Mouse (Mus musculus) hindbrain, embryonic 14.5 days (tissue): Measurements from ENCODE around the gene Spocd1. TPM values are rescaled to one million over a fixed set of nuclear protein-coding genes. Genes with fewer than 3 reads are reported as not detected.

Source experiments
- ATAC-seq: fragments of 200-750 bp; cut with Nextera tagmentation; 2 replicates; pipeline ENCODE4 v1.8.0; 2017; ENCODE audit warnings: moderate number of reproducible peaks, mild to moderate bottlenecking, moderate TSS enrichment, moderate library complexity; ENCODE audit not compliant: low FRiP score
- DNase-seq: peaks from one replicate; pipeline ENCODE4 v3.0.0-alpha.2; 2015; ENCODE audit warnings: low spot score
- H3K27ac ChIP-seq: fragments of 300-500 bp; sonication (generic); 2 replicates; pipeline ENCODE4 v1.5.1; 2014; ENCODE audit warnings: mild to moderate bottlenecking, moderate library complexity
- H3K27me3 ChIP-seq: fragments of 300-500 bp; sonication (generic); 2 replicates; pipeline ENCODE4 v1.6.1; 2014; ENCODE audit warnings: mild to moderate bottlenecking, low read length, mixed read lengths; ENCODE audit not compliant: control insufficient read depth, insufficient read depth
- H3K36me3 ChIP-seq: fragments of 300-500 bp; sonication (generic); replicated peaks from 2 replicates; pipeline ENCODE4 v1.6.1; 2014; ENCODE audit not compliant: control insufficient read depth, insufficient read depth
- H3K4me1 ChIP-seq: fragments of 300-500 bp; sonication (generic); replicated peaks from 2 replicates; pipeline ENCODE4 v1.6.1; 2014; ENCODE audit warnings: antibody characterized with exemption, low read length, mixed read lengths; ENCODE audit not compliant: control insufficient read depth, insufficient read depth
- H3K4me2 ChIP-seq: fragments of 300-500 bp; sonication (generic); replicated peaks from 2 replicates; pipeline ENCODE4 v1.6.1; 2014; ENCODE audit warnings: mild to moderate bottlenecking, moderate library complexity
- H3K4me3 ChIP-seq: fragments of 300-500 bp; sonication (generic); replicated peaks from 2 replicates; pipeline ENCODE4 v1.5.1; 2014; ENCODE audit warnings: mild to moderate bottlenecking, low read length
- H3K9ac ChIP-seq: fragments of 300-500 bp; sonication (generic); 2 replicates; pipeline ENCODE4 v1.6.1; 2014
- H3K9me3 ChIP-seq: fragments of 300-500 bp; sonication (generic); 2 replicates; pipeline ENCODE4 v1.6.1; 2016; ENCODE audit warnings: low read length; ENCODE audit not compliant: control insufficient read depth
- WGBS: fragments of 180-500 bp; shearing (Covaris S2); extraction: QIAGEN DNeasy Blood & Tissue Kit; methylation state at CpG from one replicate; pipeline ENCODE4 v1.1.7; 2014; 5-methylcytosine and 5-hydroxymethylcytosine counted together
- polyA plus RNA-seq: library from polyadenylated mRNA; unstranded; fragments of >200 nt; fragmentation: Nextera tagmentation; extraction: Ambion mirVana; gene quantifications from 2 replicates; pipeline ENCODE4 v1.2.1, GENCODE M21; 2014

Spocd1 gene
- polyA plus RNA-seq, 1 experiment from 2014 or later = not detected

DNA sequence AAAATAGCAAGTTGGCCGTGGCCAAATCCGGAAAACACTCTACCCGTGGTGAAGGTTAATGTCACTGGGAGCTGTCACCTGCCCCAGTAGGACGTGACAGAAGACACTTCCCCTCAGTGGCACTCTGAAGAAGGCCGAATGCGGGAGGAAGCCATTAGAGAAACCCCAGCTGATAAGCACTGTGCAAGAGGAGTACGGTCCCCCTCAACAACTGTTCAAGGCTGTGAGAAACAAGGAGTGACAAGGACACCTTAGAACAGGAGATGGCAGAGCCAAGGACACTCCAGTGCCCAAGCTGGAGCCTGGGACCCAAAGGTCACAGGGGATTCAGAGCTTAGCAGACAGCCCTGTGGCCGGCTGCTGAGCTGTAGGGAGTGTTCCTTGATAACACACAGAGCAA, 2.5 kb upstream of the Spocd1 start:
- 57% methylated on average over 8 of the region's 8 CpGs for WGBS
- H3K4me3 ChIP-seq = no peak overlapping the region
- no peaks in the 10 kb centered on the region for H3K27me3 ChIP-seq
- H3K4me2 ChIP-seq = no peak overlapping the region
- no peak overlapping the region for H3K9ac ChIP-seq
- DNase-seq = no peak
- 0 out of 2 replicates have a peak, but pooled peaks cover 4% of the 10 kb centered on the region for H3K4me1 ChIP-seq
- no peak for ATAC-seq
- no peak overlapping the region for H3K27ac ChIP-seq
- no peaks in the 10 kb centered on the region for H3K36me3 ChIP-seq
- no peaks in the 10 kb centered on the region for H3K9me3 ChIP-seq

DNA sequence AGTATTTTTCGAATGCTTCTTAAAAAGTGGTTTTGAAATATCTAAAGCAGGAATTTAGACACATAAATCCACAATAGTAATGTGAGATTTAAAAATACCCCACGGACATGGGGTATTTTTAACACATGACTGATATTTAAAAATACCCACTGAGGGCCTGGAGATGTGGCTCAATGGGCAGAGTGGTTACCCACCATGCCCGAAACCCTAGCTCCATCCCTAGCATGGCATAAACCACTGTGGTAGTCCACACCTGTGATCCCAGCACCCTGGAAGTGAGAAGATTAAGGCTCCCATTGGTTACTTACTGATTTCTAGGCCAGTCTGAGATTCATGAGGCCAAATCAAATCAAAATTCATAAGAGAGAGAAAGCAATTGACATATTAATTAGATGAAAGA, 2.0 kb upstream of the Spocd1 start:
- ATAC-seq (no peak), DNase-seq (no peak)
- H3K9me3 ChIP-seq = no peaks in the 10 kb centered on the region
- no peak overlapping the region for H3K4me2 ChIP-seq
- no peak overlapping the region for H3K27ac ChIP-seq
- no peak overlapping the region for H3K9ac ChIP-seq
- 85% methylated on average over 3 of the region's 3 CpGs for WGBS
- H3K27me3 ChIP-seq = no peaks in the 10 kb centered on the region
- 0 out of 2 replicates have a peak, but pooled peaks cover 4% of the 10 kb centered on the region for H3K4me1 ChIP-seq
- H3K36me3 ChIP-seq = no peaks in the 10 kb centered on the region
- no peak overlapping the region for H3K4me3 ChIP-seq

DNA sequence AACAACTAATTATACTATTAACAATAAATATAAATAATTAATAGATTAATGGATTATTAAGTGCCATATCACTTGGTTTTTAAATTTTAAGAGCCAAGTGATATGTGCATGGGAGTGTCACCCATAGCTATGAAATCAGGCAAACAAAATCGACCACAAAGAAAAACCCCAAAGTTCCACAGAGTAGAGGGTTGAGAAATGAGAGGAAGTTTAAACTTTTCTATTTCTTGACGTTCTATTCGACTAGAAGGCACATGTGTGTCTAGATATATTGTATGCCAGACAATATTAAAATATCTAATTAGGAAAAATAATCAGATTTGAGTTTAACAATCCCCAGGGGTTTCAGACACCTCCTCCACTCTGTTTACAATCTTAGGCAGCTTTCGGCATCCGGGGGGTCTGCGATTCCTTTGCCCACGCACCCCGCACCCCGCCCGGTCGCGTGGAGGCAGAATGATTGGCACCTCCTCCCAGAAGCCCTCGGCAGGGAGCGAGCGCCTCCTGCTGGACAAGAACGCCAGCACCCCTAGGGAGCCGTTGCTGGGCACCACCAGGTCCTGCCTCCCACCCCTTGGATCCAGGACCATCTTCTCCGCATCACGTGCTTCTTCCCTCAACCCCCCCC, 811 bp upstream of the Spocd1 start:
- ATAC-seq = no peak
- WGBS = 8% methylated on average over 19 of the region's 19 CpGs
- H3K4me3 ChIP-seq = no peak overlapping the region

DNA sequence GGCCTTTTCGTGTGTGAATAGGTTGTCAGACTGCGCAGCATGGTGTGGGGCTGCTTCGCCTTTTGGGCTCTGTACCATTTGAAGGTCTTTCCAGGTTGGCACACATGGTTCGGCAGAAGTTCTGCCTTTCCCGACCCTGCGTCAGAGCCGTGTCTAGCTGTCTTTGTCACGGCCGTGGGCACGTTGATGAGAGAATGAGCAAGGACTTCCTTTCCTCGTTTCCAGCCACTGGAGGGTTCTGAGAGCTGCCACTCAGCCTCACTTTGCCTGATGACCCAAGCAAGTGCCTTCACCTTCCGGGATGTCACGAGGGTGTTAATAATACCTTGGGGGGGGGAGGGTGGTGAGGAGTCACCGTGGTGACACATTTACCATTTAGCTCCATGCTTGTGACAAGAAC, 4.6 kb downstream of the Spocd1 start:
- Histone ChIP-seq H3K27ac (no peak overlapping the region), H3K9me3 (no peaks in the 10 kb centered on the region), H3K36me3 (no peaks in the 10 kb centered on the region), H3K4me3 (no peak overlapping the region), H3K4me1 (0 out of 2 replicates have a peak, but pooled peaks cover 10% of the 10 kb centered on the region), H3K9ac (no peak overlapping the region), H3K4me2 (no peak overlapping the region), H3K27me3 (no peaks in the 10 kb centered on the region)
- no peak for ATAC-seq
- WGBS = 70% methylated on average over 14 of the region's 14 CpGs
- DNase-seq = no peak

More for the DNA sequence above, 811 bp upstream of the Spocd1 start:
- no peaks in the 10 kb centered on the region for H3K27me3 ChIP-seq
- H3K36me3 ChIP-seq = no peaks in the 10 kb centered on the region
- H3K4me2 ChIP-seq = peak overlapping the region; percentile 30
- H3K4me1 ChIP-seq = 0 out of 2 replicates have a peak, but pooled peaks cover 4% of the 10 kb centered on the region
- H3K9me3 ChIP-seq = no peaks in the 10 kb centered on the region
- no peak overlapping the region for H3K27ac ChIP-seq
- H3K9ac ChIP-seq = no peak overlapping the region
- peak; percentile 63 for DNase-seq

DNA sequence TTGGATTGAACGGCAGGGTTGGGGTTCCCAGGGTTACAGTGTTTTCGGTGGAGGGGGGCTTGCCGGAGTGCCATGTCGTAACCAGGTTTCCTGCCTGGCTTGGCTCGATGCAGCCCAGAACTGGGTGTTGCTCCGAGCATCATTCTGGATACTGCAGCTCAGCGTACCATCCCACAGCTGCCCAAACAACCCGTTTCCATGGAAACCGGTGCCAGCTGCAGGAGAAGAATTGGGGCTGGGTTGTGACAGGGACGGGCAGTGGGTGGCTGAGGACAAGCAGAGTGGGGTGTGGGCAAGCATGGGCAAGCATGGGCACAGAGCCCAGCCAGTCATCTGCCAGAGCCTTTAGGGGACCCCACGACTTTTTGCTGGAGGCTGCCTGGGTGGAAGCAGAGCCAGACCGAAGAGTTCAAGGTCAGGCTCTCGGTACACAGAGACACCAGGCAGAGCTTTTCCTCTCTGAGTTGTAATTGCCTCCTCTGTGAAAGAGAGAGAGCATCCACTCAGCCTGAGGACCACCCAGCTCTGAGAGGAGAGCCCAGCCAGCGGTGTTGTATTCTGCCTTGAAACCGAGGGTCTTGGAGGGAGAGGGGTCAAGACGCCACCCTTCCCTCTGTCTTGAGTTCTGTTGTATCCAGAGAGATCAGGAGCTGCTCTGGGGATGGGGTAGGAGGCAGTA, 5.3 kb downstream of the Spocd1 start:
- Histone ChIP-seq H3K36me3 (no peaks in the 10 kb centered on the region), H3K4me2 (no peak overlapping the region), H3K4me1 (0 out of 2 replicates have a peak, but pooled peaks cover 10% of the 10 kb centered on the region), H3K4me3 (no peak overlapping the region), H3K27ac (no peak overlapping the region), H3K9ac (no peak overlapping the region), H3K9me3 (no peaks in the 10 kb centered on the region), H3K27me3 (no peaks in the 10 kb centered on the region)
- no peak for DNase-seq
- peak; percentile 55; the same call in 1 of the 2 replicates for ATAC-seq
- whole genome bisulfite sequencing = 59% methylated on average over 16 of the region's 16 CpGs

DNA sequence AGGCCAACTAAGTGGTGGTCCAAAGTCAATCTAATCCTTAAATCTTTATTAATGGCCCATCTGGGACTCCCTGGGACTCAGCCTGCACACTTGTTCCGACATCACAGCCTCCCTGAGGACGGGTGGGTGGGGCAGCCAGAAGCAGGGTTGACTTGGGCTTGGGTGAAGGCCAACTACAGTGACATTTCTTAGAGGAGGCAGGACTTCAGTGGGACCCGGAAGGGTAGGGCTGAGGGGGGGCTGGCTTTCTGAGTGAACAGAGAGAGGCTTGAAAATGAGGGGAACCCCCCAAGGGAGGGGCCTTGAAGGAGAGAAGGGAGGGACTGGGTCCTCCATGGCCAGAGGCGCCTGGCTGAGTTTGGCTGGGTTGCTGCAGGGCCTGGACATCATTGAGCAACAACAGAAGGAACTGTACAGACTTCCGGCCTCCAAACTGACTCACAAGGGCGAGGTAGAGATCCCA, 22.3 kb downstream of the Spocd1 start:
- H3K27me3 ChIP-seq = no peaks in the 10 kb centered on the region
- WGBS = 80% methylated on average over 6 of the region's 6 CpGs
- DNase-seq (no peak), ATAC-seq (no peak)
- no peak overlapping the region for H3K9ac ChIP-seq
- no peaks in the 10 kb centered on the region for H3K9me3 ChIP-seq
- no peak overlapping the region for H3K4me3 ChIP-seq
- no peaks in the 10 kb centered on the region for H3K36me3 ChIP-seq
- no peak overlapping the region for H3K27ac ChIP-seq
- H3K4me2 ChIP-seq = no peak overlapping the region
- H3K4me1 ChIP-seq = no peaks in the 10 kb centered on the region; the same call in 1 of the 2 replicates

DNA sequence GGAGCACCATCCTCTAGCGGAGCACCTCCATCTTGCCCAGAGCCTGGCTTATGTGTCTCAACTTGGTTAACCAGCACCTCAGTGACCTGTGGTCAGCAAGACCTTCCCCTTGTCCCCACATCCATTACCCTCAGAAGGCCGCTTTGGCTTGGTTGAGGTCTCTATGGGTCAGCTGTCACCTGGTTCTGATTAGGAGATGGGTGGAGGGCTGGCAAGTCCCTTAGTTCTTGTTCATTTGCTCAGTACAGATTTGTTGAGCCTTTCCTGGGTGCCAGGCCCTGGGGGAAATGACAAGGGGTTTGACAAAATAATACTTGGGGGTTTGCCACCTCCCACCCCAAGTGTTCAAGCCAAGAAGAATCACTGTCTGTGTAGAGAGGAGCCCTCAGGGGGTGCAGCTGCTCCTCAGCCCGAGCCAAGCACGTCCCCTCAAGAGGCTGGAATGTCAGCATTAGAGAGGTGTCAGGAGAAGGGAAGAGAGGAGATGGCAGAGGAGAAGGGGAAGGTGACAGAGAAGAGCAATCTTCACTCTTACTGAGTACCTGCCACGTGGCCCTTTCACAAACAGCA, 23.3 kb downstream of the Spocd1 start:
- ATAC-seq = no peak
- Histone ChIP-seq H3K27ac (no peak overlapping the region), H3K36me3 (no peaks in the 10 kb centered on the region), H3K4me1 (no peaks in the 10 kb centered on the region; the same call in 1 of the 2 replicates), H3K27me3 (no peaks in the 10 kb centered on the region), H3K4me2 (no peak overlapping the region), H3K9me3 (no peaks in the 10 kb centered on the region), H3K4me3 (no peak overlapping the region), H3K9ac (no peak overlapping the region)
- WGBS = 71% methylated on average over 5 of the region's 5 CpGs
- no peak for DNase-seq

DNA sequence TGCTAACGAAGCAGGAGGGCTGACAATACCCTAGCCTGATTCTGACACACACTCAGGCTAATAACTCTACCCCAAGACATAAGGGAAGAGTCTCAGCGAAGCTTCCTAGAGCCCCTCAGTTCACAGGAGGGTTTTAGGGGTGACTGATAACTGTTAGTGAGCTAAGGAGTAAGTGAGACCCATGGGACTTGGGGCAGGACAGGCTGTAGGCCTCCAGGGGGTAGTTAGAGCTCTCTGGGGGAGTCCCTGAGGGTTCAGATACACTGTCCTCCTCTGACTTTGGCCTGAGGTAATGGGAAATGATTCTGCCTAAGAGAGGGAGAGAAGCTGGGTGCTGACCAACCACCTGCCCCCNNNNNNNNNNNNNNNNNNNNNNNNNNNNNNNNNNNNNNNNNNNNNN, 25.5 kb downstream of the Spocd1 start:
- no peaks in the 10 kb centered on the region for H3K36me3 ChIP-seq
- H3K9me3 ChIP-seq = no peaks in the 10 kb centered on the region
- DNase-seq = no peak
- no peaks in the 10 kb centered on the region for H3K27me3 ChIP-seq
- H3K4me1 ChIP-seq = peaks cover 4% of the 10 kb centered on the region
- H3K27ac ChIP-seq = no peak overlapping the region
- no peak overlapping the region for H3K4me2 ChIP-seq
- ATAC-seq = no peak
- 63% methylated on average over 2 of the region's 2 CpGs for WGBS
- H3K4me3 ChIP-seq = no peak overlapping the region
- H3K9ac ChIP-seq = no peak overlapping the region

DNA sequence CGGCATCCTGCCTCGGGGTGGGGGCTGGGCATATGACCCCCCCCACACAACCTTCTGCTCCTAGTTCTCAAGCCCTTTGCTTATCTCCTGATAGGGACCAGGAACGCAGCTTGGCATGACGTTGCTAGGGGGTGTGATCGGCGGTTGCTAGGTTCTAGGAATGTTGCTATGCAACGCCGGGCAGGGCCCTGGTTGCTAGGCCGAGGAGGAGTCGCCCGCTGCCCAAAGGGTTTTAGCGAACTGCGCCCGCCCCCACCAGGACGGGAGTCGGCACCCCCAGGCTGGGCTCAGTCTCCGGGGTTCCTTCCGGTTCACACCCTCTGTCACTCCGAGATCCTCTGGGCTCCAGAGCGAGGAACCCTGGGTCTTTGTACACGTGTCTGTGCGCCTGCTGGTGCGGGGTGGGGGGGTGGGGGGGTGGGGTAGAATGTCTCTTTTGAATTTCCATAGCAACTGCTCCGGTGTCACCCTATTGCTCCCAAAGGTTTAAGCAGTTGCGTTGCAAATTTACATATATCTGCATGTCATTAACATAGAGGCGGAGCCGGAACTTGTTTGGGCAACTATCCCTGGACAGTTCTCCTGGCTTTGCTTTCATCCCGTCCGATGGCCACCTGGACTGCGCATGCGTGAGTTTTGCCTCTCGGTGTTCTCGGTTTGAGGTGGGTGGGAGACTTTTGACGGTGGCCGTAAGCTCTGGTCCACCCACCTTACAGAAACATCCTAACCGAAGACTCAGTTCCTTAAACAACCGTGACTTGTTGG, 31.3 kb downstream of the Spocd1 start:
- Histone ChIP-seq H3K4me1 (peaks cover 14% of the 10 kb centered on the region), H3K36me3 (no peaks in the 10 kb centered on the region), H3K27ac (peak overlapping the region; percentile 80), H3K4me2 (peak overlapping the region; percentile 99), H3K4me3 (peak overlapping the region; percentile 40), H3K27me3 (no peaks in the 10 kb centered on the region), H3K9ac (peak overlapping the region; percentile 60), H3K9me3 (no peaks in the 10 kb centered on the region)
- DNase-seq = peak; percentile 81
- peak; percentile 77 for ATAC-seq
- under 1% methylated on average over 37 of the region's 37 CpGs for WGBS
